Mouse (Mus musculus): ENCODE results near the gene Csn1s2a.
"Not testable (repeated sequence)": the region's sequence is repeated elsewhere in the genome, so short reads cannot be mapped to it uniquely, and the experiment has no call there.

Gene Csn1s2a

GRCm38 (mm10) chr5:87774267-87774666 is at the start of gene Csn1s2a:
Gene Csn1s2a (plus strand): TSS chr5:87774567.
- DNase-seq (ENCODE audit: low spot score in 2 of 2), result no peak

DNA sequence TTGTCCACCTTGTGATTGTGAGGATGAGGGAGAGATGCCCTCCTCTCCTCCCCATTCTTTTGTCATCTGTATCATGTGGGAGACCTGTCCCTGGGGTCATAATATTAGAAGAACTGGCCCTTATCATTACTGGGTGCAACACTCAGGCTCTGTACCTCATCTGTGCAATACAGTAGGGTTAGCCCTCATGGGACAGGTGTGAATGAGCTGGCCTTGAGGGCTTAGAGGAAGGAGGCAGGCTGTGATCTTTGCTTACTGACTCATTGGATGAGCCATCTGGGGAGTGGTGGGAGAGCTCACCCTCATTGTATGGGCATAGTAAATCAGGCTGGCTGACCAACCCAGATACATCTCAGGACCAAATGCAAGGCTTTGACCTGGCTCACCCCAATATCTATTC is 39.5 kb upstream of the Csn1s2a start:
- DNase-seq (ENCODE audit: low spot score in 2 of 2), result no peak

DNA sequence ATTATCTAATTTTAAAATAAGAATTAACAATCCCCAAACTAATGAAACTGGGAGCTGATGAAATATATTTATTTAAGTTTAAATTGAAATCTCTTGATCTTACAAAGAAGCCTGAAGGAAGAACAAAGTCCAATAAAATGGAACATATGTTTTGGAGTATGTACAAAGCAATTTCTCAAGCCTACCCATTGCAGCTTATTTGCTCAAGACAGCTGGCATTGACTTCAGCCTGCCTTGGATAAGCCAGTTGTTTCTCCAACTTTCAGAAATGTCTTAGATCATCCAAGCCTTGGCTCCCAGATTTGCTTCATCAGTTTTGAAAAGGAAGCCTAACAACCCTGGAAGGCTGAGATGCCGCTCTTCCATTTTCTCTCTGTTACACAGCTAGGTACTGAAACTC is 20.9 kb upstream of the Csn1s2a start:
- no peak for DNase-seq (ENCODE audit: low spot score in 2 of 2)

DNA sequence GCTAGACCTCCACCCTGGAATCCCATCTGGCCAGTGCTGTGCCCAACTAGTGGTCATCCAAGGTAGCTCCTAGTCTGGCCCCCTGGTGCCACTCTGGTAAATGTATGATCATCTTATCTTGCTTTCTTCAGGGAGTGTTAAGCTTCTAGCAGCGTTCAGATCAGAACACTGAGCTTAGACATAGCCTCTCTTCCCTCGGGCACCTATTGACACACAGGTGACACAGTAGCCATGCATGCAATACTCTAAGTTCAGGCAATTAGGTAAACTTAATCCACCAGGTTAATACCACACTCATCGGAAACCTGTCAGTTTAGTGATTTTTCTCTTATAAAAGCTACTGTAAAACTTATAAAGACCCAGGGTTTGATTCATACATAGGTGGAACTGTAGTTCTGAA is 9.8 kb upstream of the Csn1s2a start:
- DNase-seq (ENCODE audit: low spot score in 2 of 2), result no peak

DNA sequence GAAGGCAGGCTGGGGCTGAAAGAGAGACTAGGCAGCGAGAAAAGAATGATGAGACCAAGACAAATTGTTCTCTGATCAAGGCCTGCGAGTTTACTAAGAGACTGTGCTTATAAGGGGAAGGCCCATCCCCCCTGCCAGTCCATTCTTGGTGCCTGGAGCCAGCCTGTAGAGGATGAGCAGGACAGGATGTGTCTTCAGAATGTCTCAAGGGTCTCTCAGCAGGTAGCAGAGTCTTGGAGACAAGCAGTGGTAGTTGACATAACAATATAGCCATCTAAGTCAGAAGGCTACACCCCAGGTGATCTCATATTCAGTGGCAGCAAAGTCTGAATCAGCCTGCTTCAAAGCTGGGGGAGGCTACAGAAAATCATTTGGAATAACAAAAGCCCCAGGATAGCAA is 2.2 kb upstream of the Csn1s2a start:
- DNase-seq (ENCODE audit: low spot score in 2 of 2), result not testable (repeated sequence)

- DNase-seq (ENCODE audit: low spot score in 2 of 2), result no peak
Measured at GRCm38 (mm10) chr5:87782731-87783130, 8.4 kb downstream of the Csn1s2a start.

DNA sequence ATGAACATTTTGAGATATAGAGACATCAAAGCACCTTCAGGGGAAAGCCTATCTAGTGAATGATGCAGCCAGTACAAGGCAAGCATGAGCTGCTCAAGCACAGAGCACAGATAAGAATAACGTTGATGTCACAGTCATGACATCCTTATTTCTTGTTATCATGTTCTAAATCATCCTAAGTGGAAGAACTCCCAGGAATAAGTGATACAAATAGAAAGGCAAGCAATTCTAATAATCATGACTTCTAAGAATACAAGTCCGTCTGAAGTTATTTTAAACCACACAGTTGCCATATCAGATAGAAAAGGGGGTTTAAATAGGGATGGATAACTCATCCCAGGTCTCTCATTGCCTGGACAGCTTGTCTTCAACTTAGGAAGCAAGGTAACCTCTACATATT is 33.4 kb downstream of the Csn1s2a start, which contains the start of gene Csn1s2b:
Gene Csn1s2b, plus strand, starts transcription at position 301 of the 400 bp plus-strand sequence.
- DNase-seq (ENCODE audit: low spot score in 2 of 2), result no peak

DNA sequence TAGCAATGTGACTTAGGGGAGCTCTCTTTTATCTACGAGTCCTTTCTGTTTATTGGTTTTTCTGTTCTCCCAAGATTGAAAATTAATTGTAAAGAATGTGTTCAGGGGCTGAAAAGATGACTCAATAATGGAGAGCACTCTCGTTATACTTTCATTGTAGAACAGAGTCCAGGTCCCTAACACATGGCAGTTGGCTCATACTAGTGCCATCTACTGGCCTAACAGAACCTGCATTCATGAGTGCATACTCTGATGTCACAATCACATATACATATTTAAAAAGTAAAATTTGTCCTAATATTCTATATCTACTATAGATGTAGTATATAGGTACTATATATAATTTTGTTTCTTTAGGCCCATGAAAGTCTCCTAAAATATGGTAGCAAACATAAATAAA is 34.9 kb downstream of the Csn1s2a start:
- DNase-seq (ENCODE audit: low spot score in 2 of 2), result no peak

DNA sequence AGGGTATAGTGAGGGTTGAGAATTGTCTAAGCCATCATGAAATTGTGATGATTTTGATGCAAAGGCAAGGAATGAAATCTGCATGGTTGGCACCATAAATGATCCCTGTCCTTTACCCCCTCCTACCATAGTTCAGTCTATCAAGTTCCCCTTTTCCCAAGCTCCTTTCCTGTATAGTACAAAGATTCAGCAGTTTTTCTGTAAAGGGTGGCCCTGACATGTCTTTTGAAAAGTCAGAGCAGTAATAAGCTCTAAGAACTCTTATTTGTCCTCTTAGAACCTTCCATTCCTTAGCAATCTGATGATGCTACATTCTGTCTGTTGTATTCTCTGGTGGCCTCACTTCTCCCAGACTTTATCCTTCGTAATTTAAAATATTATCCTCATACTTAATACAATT is 51.0 kb downstream of the Csn1s2a start, which contains the start of gene Prr27:
Gene Prr27, plus strand, starts transcription at position 301 of the 400 bp plus-strand sequence.
- DNase-seq (ENCODE audit: low spot score in 2 of 2), result no peak

Measured in right cerebral cortex, postnatal 10 days (tissue).